Mouse (Mus musculus): ENCODE measurements around the gene Ankrd12.
"Not testable (repeated sequence)": the region's sequence is repeated elsewhere in the genome, so short reads cannot be mapped to it uniquely, and the experiment has no call there.

The Ankrd12 gene

DNA sequence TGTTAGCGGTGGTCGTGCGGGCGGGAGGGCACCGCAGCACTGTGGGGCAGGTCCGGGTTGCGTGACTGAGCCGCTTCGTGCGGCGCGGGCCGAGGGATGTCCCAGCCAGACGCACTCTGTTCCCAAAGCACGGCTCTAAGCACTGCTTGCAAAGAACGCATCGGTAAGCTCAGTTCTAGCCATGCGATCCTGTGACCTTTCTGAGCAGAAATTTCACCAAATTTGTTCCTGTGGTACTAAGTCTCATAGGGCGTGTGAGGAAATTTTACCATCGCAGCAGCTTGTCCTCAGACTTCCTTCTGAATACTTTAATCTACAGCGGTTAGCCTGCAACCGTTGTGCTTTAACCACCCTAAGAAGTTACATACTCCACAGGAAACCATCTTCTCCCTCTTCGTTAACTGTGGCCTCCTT is 555 bp upstream of the Ankrd12 start:
- no peak for DNase-seq

DNA sequence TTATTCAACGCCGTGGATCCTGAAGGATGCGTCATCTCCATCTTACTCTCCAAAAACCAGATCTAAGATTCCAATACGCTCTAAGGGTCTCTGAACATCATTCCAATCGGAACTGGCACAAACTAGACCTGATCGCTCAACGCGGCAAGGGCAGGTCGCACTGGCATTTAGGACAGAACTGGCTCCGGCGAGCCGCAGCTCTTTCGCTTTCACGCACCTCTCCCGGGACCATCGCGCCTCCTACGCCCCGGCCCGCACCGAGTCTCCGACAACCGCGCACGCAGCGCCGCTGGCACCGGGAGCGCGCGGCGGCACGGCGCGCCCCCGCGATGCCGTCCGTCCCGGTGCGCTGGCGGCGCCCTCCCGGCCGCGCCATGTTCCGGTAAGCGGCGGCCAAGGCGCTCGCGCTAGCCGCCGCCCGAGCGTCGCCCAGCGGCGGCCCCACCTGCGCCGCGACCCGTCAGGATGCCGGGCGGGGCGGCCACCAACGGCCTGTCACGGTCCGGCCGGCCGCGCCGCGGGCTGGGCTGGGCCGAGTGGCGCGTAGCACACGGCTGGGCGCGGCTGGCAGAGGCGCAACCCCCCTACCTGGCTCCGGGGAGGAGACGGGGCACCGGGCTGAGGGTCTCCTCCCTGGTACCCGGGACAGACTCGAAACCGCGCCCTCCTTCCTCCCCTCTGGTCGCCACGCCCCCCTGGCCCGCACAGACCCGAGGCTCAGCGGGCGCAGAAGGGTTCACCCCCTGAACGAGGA is 538 bp downstream of the Ankrd12 start:
- DNase-seq: peak; percentile 56 to 62

DNA sequence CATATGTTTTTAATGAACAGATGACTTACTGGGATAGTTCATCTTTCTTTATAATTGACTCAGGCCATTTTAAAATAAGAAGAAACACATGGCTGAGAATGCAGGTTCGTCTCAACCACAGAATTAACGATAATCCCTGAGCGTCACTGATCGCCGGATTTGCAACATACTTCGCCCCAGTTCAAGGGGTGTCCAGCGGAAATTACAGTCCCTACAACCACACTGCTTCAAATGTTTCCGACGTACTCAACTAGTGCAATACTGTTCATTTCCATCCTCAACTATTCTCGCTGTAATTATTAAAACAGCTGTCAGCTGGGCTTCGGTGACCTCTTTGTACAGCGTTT is 1.1 kb downstream of the Ankrd12 start:
- DNase-seq: peak in 1 of 2 experiments; percentile 26

DNA sequence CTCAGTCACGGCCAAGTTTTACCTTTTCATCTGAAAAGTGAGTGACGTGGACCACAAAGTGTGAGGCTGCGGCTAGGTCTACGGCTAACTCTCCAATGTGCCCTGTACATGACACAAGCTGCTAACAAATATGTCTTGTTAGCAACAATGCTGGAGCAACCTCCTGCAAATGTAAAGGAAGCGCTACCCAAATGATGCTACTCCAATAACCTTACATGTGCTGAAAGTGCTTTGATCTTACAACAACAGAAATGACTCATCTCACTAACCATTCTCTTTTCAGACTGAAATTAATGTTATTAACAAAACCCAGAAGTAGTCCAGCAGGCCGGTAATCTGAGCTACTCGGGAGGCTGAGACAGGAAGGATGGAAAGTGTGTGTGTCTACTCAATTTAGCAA is 2.9 kb downstream of the Ankrd12 start:
- no peak for DNase-seq

- DNase-seq: not testable (repeated sequence)
Measured at GRCm38 (mm10) chr17:66069036-66069435, 7.9 kb downstream of the Ankrd12 start.

- no peak for DNase-seq
Measured at GRCm38 (mm10) chr17:66065115-66065514, 11.8 kb downstream of the Ankrd12 start.

GRCm38 (mm10) chr17:66061241-66061938 is 15.5 kb downstream of the Ankrd12 start:
- DNase-seq: no peak

- peak; percentile 29 to 39 for DNase-seq
Measured at GRCm38 (mm10) chr17:66058160-66058559, 18.7 kb downstream of the Ankrd12 start.

- DNase-seq: no peak
Measured at GRCm38 (mm10) chr17:66057145-66057544, 19.7 kb downstream of the Ankrd12 start.

- no peak for DNase-seq
Measured at GRCm38 (mm10) chr17:66053349-66053748, 23.5 kb downstream of the Ankrd12 start.

GRCm38 (mm10) chr17:66048795-66049194 is 28.1 kb downstream of the Ankrd12 start:
- DNase-seq: no peak

DNA sequence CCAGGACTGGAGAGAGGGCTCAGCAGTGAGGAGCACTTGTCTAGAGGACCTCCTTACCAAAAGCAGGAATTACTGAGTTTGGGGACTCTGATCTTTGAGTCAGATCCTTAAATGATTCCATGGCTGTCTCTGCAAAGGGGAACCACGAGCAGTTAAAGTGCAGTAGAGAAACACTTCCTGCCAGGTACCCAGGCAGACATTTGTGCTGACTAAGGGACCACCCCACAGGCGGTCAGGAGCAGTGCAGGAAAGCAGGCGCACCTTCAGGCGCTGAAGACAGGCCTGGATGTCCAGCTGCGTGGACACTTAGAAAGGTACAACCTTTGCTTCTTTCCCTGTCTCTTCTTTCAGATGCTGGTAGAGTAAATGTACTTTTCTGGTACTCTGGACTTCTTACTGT is 28.7 kb downstream of the Ankrd12 start:
- DNase-seq: no peak

- DNase-seq: peak in 1 of 2 experiments; percentile 9
Measured at GRCm38 (mm10) chr17:66043679-66044078, 33.2 kb downstream of the Ankrd12 start.

DNA sequence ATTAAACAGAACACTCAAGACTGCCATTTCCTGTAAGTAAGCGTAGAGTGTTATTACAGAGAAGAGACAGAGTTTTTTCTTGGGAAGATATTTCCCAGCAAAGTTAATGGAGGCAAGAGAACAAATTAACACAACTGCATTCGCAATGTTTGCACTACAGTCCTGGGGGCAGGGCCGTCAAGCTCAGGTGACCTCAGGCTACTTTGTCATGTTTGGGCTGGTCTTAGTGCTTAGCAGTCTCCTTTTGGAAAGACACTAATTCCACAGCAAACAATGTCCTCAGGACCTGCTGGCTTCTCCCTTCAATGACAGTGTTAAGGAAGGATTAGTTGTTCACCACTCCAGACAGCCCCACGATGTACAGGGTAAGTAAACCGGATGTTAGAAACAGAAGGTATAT is 35.9 kb downstream of the Ankrd12 start:
- no peak for DNase-seq

DNA sequence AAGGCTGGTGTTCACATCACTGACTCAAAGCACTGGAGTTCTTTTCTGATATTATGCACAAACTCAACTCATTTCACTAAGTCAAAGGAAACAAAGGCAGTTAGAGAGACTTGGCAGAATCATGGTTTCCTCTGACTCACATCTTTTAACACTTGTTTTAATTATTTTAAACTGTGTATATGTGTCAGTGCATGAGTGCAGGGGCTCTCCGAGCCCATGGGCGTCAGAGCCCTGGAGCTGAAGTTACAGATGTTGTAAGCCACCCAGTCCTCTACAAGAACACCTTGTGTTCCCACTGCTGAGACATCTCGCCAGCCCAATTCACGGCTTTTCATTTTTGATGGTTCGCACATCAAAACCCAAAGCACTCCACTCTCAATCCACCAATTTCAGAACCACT is 43.6 kb downstream of the Ankrd12 start:
- DNase-seq: no peak

GRCm38 (mm10) chr17:66031991-66032390 is 44.9 kb downstream of the Ankrd12 start:
- DNase-seq: no peak

GRCm38 (mm10) chr17:66024211-66024610 is 52.7 kb downstream of the Ankrd12 start:
- no peak for DNase-seq

DNA sequence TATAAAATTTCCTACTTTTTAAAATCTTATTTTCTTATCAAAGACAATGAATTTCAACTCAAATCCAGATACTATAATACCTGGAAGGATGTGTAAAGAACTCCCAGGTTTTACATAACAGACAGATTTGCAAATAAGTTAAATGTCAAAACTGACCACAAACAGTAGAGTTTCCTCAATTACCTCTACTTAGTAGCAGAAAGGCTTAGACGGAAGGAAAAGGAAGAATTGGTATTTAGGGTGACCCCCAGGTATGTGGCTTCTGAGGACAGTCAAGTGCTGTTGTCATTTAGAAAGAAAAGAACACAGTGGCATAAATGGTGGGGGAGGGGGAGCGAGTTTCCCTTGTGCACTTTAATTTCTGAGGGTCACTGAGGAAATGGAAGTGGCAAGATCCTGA is 65.1 kb downstream of the Ankrd12 start:
- no peak for DNase-seq

- no peak for DNase-seq
Measured at GRCm38 (mm10) chr17:66007892-66008291, 69.0 kb downstream of the Ankrd12 start.

DNA sequence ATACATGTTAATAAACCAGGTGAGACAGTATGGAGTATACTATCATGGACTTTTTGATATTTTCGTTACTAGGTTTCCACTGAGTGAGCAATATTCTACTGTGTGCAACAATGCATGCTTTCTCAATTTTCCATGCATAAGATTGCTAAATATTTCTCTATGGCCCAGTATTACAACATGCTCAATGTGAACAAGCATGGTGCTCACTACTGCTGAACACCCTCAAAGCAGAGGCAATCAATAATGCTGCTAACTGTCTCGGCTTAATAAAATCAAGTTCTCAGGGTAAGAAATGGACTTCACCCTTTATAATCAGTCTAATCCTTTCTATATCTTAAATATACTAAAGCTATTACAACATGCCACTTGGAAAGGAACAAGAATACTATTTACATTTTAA is 69.4 kb downstream of the Ankrd12 start:
- DNase-seq: no peak

DNA sequence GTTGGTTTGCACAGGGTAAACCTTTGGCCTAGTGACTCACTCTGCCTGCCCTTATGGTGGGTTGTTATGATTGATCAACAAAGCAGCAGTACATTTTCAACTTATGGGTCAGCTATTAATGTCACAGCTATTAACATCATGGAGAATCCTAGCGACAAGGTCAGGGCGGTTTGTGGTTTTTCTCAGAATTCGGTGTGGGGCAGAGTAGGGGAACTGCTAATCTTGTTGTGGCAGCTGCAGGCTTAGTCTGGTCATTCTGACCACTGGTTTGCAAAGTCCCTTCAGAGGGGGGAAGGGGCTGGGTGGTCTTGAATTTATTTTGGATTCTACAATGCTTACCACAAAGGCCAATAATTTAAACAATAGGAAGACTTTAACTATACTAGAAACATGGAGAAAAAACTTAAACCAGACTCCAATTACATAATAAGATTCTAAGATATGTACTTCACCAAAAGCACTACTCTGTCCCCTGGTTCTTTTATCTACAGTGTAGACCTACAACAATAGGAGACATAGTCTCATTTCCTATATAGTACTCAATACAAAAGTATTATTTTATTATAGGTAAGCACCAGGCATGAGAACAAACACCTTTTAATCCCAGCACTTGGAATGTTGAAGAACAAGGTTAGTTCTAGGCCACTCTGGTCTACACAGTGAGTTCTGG is 88.6 kb downstream of the Ankrd12 start:
- DNase-seq: no peak

DNA sequence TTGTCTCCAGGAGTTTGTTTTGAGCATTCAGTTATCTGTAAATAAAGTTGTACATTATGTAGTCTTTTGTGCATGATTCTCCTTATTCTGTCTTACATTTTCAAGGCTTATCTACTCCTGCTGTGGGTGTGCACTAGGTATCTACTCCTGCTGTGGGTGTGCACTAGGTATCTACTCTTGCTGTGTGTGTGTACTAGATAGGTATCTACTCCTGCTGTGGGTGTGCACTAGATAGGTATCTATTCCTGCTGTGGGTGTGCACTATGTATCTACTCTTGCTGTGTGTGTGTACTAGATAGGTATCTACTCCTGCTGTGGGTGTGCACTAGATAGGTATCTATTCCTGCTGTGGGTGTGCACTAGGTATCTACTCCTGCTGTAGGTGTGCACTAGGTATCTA is 100.2 kb downstream of the Ankrd12 start:
- not testable (repeated sequence) for DNase-seq

DNA sequence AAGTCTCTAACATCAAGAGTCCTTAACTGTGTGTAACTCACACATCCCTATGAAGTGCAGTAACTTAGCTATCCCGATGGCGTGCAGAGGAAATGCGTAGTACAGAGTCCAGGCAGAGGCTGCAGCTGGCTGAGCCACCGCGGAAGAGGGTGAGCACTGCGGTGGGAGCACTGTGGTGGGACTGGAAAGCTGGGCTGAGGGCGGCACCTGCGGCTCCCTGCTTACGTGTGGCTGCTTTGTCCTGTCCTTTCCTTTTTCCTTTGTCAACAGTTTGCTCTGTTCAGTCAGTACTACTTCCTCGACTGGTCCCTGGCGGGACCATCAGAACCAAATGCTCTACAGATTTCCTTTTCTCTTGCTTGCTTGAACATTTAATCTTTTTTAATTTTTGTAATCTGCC is 109.1 kb downstream of the Ankrd12 start:
- DNase-seq: no peak

- no peak for DNase-seq
Measured at GRCm38 (mm10) chr17:65962263-65962662, 114.6 kb downstream of the Ankrd12 start.

Data from B cell, adult 2 months (primary cell).